Mouse (Mus musculus) liver, postnatal 0 days (tissue): ENCODE measurements around the gene Preb.

Source experiments
- CTCF ChIP-seq: sonication (generic); IDR thresholded peaks from 2 replicates; pipeline ENCODE4 v1.5.1; 2016; ENCODE audit warnings: antibody characterized with exemption, low read depth
- EP300 ChIP-seq: IDR thresholded peaks from 2 replicates; pipeline ENCODE4 v1.6.1; 2016; ENCODE audit warnings: antibody characterized with exemption, low read depth, mild to moderate bottlenecking

DNA sequence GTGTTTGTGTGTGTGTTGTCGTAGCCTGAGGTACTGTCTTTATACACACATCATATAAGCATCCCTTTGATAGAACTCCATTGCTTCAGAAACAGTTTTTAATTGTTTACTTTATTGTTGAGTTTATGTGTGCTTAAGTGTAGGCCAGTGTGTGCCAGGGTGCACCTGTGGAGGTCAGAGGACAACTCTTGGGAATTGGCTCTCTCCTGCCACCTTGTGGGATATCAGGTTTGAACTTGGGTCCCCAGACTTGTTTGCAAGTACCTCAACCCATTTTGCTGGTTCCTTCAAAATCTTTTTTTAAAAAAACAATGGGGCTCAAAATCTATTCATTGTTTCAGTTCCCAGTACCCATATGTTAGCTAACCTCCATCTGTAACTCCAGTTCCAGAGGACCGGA lies 17.2 kb downstream of the Preb start:
- peak; percentile 62 for TF ChIP-seq CTCF
- no peak for TF ChIP-seq EP300
